Mouse (Mus musculus) kidney, adult 9 months (tissue): ENCODE results near the gene Gab2.

ENCODE experiments used
- DNase-seq: peaks from one replicate; pipeline ENCODE4 v3.0.0; 2022

Gene Gab2

GRCm38 (mm10) chr7:97270367-97270766 is 189.0 kb downstream of the Gab2 start:
- DNase-seq: no peak

- no peak for DNase-seq
Observed at GRCm38 (mm10) chr7:97271068-97271467, 189.7 kb downstream of the Gab2 start.

DNA sequence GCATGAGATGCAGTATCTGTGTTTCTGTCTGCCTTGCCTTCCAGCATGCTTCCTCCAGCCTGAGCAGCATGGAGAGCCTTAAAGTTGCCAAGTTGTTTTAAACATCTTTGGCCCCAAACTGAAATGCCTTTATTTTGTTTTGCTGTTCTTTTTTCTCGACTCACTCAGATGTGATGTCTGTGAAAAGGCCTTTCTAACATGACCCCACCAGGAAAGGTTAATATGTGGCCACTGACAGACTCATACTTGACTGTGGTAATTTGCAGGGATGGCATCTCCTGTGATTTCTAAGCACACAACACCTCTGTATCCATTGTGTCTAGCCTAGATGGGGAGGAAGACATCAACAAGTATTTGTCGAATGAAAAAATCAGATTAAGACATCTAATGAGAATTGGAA is 215.6 kb downstream of the Gab2 start:
- DNase-seq: no peak

DNA sequence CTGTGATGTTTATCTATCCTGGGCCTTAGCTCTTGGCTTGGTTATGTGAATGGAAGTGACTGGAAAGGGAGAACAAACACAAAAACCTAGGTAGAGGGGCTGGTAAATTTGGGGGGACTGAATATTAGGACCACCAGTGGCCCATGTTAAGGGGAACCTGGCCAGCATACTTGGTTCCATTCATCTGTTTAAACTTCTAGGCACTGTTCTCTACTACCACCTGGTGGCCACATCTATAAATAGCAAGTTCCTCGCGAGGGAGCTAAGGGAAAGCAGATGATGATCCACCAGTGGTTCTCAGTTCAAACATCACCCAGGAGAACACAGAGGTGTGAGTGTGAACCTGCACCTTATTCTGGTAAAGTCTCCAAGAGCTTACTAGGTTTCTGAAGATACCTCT is 216.1 kb downstream of the Gab2 start:
- peak; percentile 73 for DNase-seq

DNA sequence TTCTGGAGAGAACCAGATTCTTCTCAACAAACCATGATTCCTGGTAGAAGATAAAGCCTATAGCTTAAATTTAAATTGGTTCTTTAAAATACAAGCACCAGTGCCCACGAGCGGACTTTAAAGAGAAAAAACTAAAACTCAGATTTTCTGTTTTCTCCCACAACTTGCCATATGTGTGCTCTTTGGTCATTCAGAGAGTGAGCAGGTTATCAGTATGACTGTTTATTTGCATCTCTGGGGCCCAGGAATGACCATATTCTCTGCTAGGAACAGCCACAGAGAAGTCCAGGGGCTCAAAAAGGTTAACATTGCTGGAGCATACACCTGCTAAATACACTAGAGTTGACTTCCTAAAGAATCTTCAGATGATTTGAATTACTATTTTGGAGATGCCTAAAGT is 216.9 kb downstream of the Gab2 start:
- DNase-seq: no peak

DNA sequence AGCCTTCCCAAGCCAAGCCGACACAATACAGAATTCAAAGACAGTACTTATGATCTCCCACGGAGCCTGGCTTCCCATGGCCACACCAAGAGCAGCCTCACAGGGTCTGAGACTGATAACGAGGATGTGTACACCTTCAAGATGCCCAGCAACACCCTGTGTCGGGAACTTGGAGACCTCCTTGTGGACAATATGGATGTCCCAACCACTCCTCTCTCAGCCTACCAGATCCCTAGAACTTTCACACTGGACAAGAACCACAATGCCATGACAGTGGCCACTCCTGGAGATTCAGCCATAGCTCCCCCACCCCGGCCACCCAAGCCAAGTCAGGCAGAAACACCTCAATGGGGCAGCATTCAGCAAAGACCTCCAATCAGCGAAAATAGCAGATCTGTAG is 217.6 kb downstream of the Gab2 start:
- DNase-seq: no peak

DNA sequence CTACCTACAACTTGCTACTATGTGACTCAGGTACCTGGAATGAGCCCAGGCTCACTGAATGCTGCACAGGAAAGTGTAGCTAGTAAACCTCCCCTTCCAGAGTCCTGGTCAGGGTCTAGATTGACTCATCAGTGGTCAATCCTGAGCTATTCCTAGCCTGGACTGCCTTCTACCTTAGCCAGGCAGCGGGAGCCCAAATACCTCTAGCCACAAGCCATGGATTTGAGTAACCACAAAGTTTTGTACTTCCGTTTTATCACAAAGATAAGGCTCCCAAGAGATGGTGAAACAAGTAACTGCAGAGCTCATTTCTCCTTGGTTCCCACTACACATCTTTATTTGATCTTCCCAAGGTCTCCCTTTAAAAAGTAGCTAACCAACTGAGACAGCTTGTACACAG is 219.5 kb downstream of the Gab2 start:
- no peak for DNase-seq

GRCm38 (mm10) chr7:97301321-97301720 is 219.9 kb downstream of the Gab2 start:
- DNase-seq: no peak

DNA sequence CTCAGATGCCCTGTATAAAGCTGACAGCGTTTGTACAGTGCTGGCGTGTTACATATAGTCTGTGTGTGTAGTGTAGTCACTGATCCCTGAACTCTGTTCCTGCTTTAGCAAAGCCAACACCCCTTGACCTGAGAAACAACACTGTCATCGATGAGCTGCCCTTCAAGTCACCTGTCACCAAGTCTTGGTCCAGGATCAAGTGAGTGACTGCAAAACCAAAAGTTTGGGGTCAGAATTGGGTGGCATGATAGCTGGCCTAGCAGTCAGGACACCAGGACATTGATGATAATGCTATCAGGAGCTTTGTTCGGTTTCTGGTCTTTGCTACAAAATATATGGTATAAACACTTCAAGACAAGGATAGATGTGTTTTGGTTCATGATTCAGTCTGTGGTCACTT is 220.9 kb downstream of the Gab2 start:
- no peak for DNase-seq

- no peak for DNase-seq
Observed at GRCm38 (mm10) chr7:97302876-97303275, 221.5 kb downstream of the Gab2 start.

DNA sequence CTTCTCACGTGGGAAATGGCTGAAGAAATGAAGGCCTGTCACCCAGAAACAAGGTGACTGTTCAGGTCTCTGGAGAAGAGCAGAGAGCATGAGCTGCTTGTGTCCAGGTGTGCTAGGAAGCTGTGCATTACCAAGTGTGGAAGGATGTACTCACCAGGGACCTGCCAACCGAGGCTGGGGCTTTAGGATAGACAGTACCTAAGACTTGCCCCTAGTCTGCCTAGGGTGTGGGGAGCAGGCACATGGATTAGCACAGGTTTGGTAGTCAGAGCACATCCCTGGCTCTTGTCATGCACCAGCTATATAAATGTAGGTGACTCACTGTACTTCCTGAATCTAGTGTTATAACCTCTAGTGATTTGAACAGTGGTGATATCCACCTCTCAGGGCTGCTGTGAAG is 222.2 kb downstream of the Gab2 start:
- DNase-seq: no peak

- DNase-seq: no peak
Observed at GRCm38 (mm10) chr7:97304471-97304870, 223.1 kb downstream of the Gab2 start.

DNA sequence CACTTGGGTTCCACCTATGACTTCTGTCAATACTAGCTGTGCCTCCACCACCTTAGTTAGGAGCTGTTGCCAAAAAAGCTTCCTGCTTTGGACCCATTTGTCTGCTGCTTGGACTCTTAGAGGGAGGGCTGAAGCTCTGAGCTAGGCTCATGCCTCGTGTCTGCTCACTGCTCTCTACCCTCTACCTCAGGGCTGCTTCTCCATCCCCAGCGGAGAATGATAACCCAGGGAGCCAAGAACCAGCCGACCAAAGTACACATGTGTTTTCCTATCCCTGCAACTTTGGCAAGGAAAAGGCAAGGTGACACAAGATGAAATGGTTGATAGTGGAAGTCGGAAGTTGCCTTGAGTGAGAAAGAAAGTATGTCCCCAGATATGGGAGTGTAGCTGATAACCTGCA is 223.8 kb downstream of the Gab2 start:
- no peak for DNase-seq

- no peak for DNase-seq
Observed at GRCm38 (mm10) chr7:97306813-97307212, 225.4 kb downstream of the Gab2 start.

DNA sequence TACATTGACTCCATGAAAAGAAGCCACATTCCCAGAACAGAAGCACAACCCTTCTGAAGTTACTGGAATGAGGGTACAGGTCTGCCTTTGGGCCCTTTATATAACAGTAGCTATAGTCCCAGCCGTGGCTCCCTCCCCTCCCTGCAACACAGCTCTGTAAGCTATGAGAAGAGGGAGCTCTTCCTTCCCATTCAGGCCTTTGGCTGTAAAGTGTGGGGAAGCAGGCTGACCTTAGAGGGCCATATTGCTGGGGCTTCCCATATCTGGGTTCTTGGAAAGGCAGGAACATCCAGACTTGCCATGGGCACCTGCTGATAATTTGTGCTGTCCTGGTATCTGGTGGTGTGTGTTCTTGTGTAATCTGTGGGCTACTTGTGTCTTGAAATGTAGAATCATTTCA is 226.2 kb downstream of the Gab2 start:
- no peak for DNase-seq

- no peak for DNase-seq
Observed at GRCm38 (mm10) chr7:97309461-97310340, 228.3 kb downstream of the Gab2 start.

DNA sequence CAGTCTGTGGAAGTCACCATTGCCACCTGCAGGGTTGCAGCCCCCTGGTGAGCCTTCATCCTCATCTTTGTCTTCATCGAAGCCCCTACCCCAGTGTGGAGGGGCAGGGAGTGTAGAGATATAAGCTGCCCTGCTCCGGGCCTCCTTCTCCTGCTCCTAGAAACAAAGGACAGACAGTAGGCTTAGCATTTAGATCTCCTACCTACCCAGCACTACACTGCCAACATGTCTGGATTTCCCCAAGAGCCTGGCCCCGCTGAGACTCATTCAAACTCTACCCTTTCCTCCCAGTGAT is 228.9 kb downstream of the Gab2 start:
- DNase-seq: no peak

DNA sequence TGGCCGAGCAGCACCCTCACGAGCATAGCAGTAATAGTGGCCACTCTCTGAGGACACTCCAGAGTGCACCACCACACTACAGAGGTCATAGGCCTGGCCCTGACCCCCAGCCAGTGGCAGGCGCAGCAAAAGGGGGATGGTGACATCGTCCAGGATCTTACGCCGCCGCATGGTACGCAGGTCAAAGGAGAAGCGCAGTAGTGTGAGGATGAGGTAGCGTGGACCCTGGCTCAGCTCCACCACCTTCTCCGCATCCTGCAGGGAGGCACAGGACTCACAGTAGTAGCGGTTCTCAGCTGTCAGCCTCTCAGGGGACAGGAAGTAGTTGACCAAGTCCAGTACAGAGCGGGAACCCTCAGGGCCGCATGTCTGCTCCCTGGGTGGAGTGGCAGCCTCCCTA is 230.2 kb downstream of the Gab2 start:
- no peak for DNase-seq

DNA sequence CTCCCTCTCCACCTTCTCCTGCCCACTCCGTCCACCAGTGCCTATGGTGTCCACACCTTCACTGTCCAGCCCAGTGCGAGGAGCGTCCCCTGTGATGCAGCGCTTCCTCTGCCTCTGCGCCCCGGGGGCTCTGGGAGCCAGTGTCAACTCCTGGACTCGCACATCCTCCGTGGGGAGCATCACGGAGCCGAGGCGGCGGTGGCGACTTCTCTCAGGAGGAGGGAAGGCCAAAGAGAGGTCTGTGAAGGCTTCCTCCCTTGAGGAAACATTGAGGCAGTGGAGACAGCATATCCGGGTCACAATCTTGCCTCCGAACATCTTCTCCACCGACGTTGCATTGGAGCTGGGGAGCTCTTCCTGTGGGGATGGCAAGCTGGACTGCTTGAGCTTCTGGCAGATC is 230.8 kb downstream of the Gab2 start:
- DNase-seq: no peak

GRCm38 (mm10) chr7:97312856-97313255 is 231.5 kb downstream of the Gab2 start:
- no peak for DNase-seq

DNA sequence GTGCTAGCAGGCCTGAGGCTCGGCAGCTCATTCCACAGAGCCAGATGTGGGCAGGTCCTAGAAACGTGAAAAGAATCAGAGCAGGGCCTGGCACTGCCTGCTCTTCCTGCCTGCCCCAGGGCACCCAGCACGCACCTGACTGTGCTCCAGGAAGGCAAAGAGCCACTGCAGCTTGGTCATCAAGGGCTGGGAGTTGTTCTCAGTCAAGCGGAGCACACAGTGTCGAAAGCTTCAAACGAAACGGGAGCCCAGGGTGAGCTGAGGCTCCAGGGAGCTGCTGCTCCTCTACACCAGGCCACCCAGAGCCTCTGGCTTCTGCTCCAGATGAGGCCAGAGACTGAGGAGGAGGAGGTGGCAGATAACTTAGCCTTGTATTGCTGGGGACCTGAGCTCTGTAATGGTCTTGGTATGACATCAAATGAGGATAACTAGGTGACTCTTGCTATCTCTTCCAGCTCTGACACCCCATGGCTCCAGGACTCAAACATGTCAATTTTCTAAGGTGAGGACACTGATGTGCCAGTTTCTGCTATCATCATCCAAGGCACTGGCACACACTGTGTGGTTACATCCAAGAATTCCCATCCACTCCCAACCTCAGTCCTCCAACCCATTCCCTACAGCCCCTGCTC is 232.1 kb downstream of the Gab2 start:
- DNase-seq: no peak

- DNase-seq: no peak
Observed at GRCm38 (mm10) chr7:97314646-97315045, 233.3 kb downstream of the Gab2 start.

- DNase-seq: no peak
Observed at GRCm38 (mm10) chr7:97315656-97316055, 234.3 kb downstream of the Gab2 start.

DNA sequence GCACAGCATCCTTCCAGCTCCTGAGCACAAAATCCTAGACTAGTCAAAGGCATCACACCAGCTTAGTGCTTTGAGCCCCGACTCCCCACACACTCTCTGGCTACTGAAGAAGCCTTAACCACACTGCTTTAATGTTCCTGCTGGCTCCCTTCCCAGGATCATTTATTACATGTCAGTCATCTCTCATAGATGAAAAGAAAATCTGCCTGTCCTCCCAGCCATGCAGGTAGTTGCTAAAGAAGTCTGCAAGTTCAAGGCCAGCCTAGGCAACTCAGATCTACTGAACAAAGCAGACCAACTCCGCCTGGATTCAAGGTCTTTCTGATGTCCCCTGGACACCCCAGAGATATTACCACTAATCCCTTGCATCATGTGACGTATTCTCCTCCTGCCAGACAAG is 236.3 kb downstream of the Gab2 start:
- DNase-seq: no peak

DNA sequence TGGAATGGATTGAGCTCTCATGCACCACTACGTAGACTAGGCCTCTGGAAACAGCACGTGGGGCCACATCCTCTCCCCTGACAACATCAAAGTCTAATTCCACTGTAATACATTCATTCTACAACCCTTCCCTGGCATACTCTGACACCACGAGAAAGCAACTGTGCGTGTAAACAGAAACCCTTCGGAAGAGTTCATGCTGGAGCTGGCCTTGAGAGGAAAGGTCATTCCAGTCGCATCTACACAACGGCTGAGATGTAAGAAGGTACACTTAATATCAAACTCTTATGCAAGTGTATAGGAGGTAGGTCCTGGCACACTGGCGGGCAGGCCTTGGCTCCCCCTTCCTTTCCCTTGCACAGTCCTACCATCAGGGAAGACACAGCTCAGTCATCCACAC is 243.0 kb downstream of the Gab2 start:
- DNase-seq: no peak
